Mouse (Mus musculus): ENCODE measurements around the gene Skap1. TPM values are rescaled to one million over a fixed set of nuclear protein-coding genes. Genes with fewer than 3 reads are reported as not detected.
"Not testable (repeated sequence)": the region's sequence is repeated elsewhere in the genome, so short reads cannot be mapped to it uniquely, and the experiment has no call there.

Skap1 gene
- polyA plus RNA-seq, 1 experiment = 3.0 TPM

DNA sequence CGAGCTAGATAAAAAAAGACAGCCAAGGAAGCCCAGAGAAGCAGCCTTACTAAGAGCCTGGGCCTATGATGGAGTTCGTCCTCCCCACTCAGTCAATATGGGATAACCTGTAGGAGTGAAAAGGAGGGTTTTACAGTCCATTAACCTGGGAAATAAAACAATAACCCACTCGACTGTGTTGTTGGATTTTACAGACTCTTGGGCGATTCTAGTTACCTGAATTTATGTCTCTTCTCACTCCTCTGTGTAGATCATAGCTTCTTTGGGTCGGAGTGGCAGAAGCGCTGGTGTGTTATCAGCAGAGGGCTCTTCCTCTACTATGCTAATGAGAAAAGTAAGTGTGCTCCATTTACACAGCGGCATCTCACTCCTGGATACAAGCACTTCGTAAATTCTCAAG is 239.4 kb downstream of the Skap1 start:
- no peak overlapping the region for H3K27ac ChIP-seq (ENCODE audit: insufficient read depth, low read depth, low read length)
- H3K4me1 ChIP-seq (ENCODE audit: control insufficient read depth, insufficient read depth, insufficient read length, low read length) = no peaks in the 10 kb centered on the region
- peaks cover 2% of the 10 kb centered on the region; the same call in 1 of the 2 replicates for H3K27me3 ChIP-seq (ENCODE audit: control insufficient read depth, insufficient read depth, low read length)
- H3K36me3 ChIP-seq (ENCODE audit: control insufficient read depth, insufficient read depth, low read length) = no peaks in the 10 kb centered on the region
- no peak for TF ChIP-seq CTCF (IDR thresholded peaks at IDR 0.05; ENCODE audit: extremely low read depth, insufficient read length, insufficient replicate concordance, low read depth, low read length)
- no peak for TF ChIP-seq POLR2A (IDR thresholded peaks at IDR 0.05; ENCODE audit: low read depth, low read length)
- H3K4me3 ChIP-seq (ENCODE audit: low read depth, low read length) = no peak overlapping the region
- WGBS = 65% methylated on average over 8 of the region's 8 CpGs

DNA sequence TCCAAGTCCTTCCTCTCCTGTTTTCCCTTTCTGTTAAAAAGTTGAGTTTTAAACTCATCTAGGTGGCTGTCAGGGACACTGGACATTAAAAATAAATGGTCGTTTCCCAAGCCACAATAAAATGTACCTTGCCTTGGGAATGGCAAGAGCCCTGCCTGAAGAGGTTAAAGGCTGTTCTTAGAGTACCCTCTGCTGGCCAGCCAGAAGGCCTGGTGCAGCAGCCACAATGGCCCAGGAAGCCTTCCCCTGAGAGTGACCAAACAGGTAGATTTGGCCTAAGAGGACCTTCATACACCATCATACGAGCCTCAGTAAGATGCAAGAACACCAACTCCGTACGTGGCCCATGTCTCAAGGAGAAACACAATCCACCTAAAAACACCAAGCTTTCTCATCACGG is 246.9 kb downstream of the Skap1 start:
- WGBS = 64% methylated on average over 5 of the region's 5 CpGs
- TF ChIP-seq CTCF (IDR thresholded peaks at IDR 0.05; ENCODE audit: extremely low read depth, insufficient read length, insufficient replicate concordance, low read depth, low read length) (no peak), POLR2A (IDR thresholded peaks at IDR 0.05; ENCODE audit: low read depth, low read length) (no peak)
- H3K27me3 ChIP-seq (ENCODE audit: control insufficient read depth, insufficient read depth, low read length) = no peaks in the 10 kb centered on the region
- H3K27ac ChIP-seq (ENCODE audit: insufficient read depth, low read depth, low read length) = no peak overlapping the region
- H3K36me3 ChIP-seq (ENCODE audit: control insufficient read depth, insufficient read depth, low read length) = no peaks in the 10 kb centered on the region
- no peak overlapping the region for H3K4me3 ChIP-seq (ENCODE audit: low read depth, low read length)
- H3K4me1 ChIP-seq (ENCODE audit: control insufficient read depth, insufficient read depth, insufficient read length, low read length) = no peaks in the 10 kb centered on the region

DNA sequence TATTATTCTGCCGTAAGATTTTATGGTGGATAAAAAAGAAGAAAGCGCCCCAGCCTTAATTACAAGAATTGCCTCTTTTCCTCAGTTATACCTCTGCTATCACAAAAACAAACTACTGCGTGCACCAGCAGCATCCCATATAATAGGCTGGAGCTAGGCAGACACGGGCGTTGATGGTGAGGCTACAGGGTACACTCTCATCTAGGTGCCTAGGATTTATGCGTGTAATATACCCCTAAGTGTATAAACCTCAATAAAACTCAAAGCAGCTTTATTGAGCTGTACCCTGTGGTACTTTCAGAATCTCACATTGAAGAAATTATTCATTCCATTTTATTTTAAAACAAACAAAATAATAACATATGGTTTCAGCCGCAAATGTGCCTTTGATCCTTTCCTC is 247.3 kb downstream of the Skap1 start:
- Histone ChIP-seq H3K27me3 (ENCODE audit: control insufficient read depth, insufficient read depth, low read length) (no peaks in the 10 kb centered on the region), H3K4me1 (ENCODE audit: control insufficient read depth, insufficient read depth, insufficient read length, low read length) (no peaks in the 10 kb centered on the region), H3K27ac (ENCODE audit: insufficient read depth, low read depth, low read length) (no peak overlapping the region), H3K36me3 (ENCODE audit: control insufficient read depth, insufficient read depth, low read length) (no peaks in the 10 kb centered on the region), H3K4me3 (ENCODE audit: low read depth, low read length) (no peak overlapping the region)
- WGBS = 90% methylated on average over 7 of the region's 7 CpGs
- TF ChIP-seq CTCF (IDR thresholded peaks at IDR 0.05; ENCODE audit: extremely low read depth, insufficient read length, insufficient replicate concordance, low read depth, low read length) (no peak), POLR2A (IDR thresholded peaks at IDR 0.05; ENCODE audit: low read depth, low read length) (no peak)

DNA sequence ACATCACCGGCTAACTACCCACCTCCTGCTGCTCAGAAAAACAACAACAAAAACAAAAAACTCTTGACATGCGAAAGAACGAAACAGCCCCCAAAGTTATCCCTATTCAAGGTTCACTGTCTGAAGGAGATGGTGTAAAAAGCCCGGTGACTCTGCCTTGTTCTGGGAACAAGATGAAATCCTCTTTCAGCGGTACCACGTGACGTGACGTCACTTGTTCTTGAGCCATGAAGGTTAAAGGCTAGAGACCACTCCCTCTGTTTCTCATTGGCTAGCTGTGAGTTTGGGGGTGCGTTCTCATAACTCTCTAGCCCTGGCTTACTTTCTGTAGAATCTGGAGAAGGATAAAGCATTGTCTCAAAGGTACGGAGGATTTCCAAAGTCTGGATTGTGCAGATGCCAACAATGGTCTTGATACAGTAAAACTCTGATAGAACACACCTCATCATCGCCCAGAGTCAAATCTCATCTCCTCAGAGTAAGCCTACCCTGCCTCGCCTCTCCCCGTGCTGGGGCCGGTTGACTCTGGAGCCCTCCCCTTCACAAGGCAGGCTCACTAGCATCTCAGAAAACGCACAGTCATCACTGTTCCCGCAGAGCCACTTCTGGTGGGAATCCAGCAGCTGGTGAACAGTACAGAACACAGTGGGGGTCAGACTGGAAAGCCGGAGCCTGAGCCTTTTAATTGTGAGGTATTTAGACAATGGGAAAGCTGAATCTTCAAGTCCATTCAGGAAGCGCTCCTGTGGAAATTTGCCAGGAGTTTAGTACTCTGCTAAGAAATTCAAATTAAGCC is 249.0 kb downstream of the Skap1 start:
- Histone ChIP-seq H3K27me3 (ENCODE audit: control insufficient read depth, insufficient read depth, low read length) (no peaks in the 10 kb centered on the region), H3K36me3 (ENCODE audit: control insufficient read depth, insufficient read depth, low read length) (no peaks in the 10 kb centered on the region), H3K27ac (ENCODE audit: insufficient read depth, low read depth, low read length) (no peak overlapping the region), H3K4me1 (ENCODE audit: control insufficient read depth, insufficient read depth, insufficient read length, low read length) (no peaks in the 10 kb centered on the region), H3K4me3 (ENCODE audit: low read depth, low read length) (no peak overlapping the region)
- 59% methylated on average over 18 of the region's 18 CpGs for WGBS
- TF ChIP-seq CTCF (IDR thresholded peaks at IDR 0.05; ENCODE audit: extremely low read depth, insufficient read length, insufficient replicate concordance, low read depth, low read length) = no peak
- no peak for TF ChIP-seq POLR2A (IDR thresholded peaks at IDR 0.05; ENCODE audit: low read depth, low read length)

DNA sequence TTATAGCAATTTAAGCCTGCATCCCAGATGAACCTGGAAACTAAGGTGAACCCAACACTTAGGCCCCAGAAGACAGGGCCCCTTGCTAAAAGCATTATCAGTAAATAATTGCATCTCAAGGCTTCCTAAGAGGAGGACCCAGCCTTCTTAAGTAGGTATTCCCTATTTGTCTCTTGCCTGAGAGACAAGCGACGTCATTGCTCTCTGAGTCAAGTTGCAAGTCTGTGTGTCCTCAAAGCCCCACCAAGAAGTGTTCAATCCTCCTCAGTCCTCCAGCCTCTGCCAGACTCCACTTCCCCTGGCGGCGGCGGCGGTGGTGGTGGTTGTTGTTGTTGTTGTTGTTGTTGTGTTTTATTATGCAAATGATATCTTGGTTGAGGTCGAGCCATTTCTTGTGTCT is 249.6 kb downstream of the Skap1 start:
- 75% methylated on average over 7 of the region's 7 CpGs for WGBS
- no peaks in the 10 kb centered on the region for H3K4me1 ChIP-seq (ENCODE audit: control insufficient read depth, insufficient read depth, insufficient read length, low read length)
- no peak overlapping the region for H3K27ac ChIP-seq (ENCODE audit: insufficient read depth, low read depth, low read length)
- TF ChIP-seq POLR2A (IDR thresholded peaks at IDR 0.05; ENCODE audit: low read depth, low read length) (no peak), CTCF (IDR thresholded peaks at IDR 0.05; ENCODE audit: extremely low read depth, insufficient read length, insufficient replicate concordance, low read depth, low read length) (no peak)
- no peaks in the 10 kb centered on the region for H3K27me3 ChIP-seq (ENCODE audit: control insufficient read depth, insufficient read depth, low read length)
- H3K4me3 ChIP-seq (ENCODE audit: low read depth, low read length) = no peak overlapping the region
- H3K36me3 ChIP-seq (ENCODE audit: control insufficient read depth, insufficient read depth, low read length) = no peaks in the 10 kb centered on the region

DNA sequence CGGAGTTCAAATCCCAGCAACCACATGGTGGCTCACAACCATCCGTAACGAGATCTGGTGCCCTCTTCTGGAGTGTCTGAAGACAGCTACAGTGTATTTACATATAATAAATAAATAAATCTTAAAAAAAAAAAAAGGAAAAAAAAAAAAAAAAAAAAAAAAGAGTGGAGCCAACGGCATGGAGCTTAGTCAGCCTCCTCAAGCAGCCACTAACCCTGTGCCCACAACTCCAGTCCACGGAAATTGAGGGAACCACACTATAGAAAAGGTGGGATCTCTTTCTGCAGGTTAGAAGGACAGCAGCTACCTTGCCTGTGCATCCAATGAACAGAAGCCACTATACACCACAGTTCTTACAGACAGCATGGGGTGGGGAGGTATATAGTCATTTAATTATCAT is 250.8 kb downstream of the Skap1 start:
- WGBS = 68% methylated on average over 5 of the region's 5 CpGs
- not testable (repeated sequence) for H3K4me3 ChIP-seq (ENCODE audit: low read depth, low read length); H3K27me3 ChIP-seq (ENCODE audit: control insufficient read depth, insufficient read depth, low read length); H3K27ac ChIP-seq (ENCODE audit: insufficient read depth, low read depth, low read length); H3K4me1 ChIP-seq (ENCODE audit: control insufficient read depth, insufficient read depth, insufficient read length, low read length); H3K36me3 ChIP-seq (ENCODE audit: control insufficient read depth, insufficient read depth, low read length)

DNA sequence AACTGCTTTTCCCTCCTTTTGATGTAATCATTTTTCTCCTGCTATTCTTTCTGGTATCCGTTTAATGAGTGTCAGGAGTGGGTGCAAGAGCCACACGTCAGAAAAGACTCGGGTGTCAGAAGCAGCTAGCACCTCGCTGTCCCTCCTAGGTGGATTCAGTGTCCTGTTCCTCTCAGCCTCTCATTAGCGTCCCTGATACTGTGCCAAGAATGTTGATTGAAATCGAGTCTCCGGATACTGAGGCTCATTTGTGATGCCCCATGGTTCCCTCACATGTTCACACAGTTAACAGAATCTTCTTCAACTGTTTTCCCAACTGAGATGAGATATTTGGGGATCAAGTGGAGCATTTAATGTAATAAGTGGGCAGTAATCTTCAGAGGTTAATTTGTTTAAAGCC is 254.2 kb downstream of the Skap1 start:
- WGBS = 63% methylated on average over 7 of the region's 7 CpGs
- no peak overlapping the region for H3K27ac ChIP-seq (ENCODE audit: insufficient read depth, low read depth, low read length)
- H3K27me3 ChIP-seq (ENCODE audit: control insufficient read depth, insufficient read depth, low read length) = no peaks in the 10 kb centered on the region; the same call in 1 of the 2 replicates
- no peaks in the 10 kb centered on the region for H3K4me1 ChIP-seq (ENCODE audit: control insufficient read depth, insufficient read depth, insufficient read length, low read length)
- no peaks in the 10 kb centered on the region for H3K36me3 ChIP-seq (ENCODE audit: control insufficient read depth, insufficient read depth, low read length)
- TF ChIP-seq CTCF (IDR thresholded peaks at IDR 0.05; ENCODE audit: extremely low read depth, insufficient read length, insufficient replicate concordance, low read depth, low read length) (no peak), POLR2A (IDR thresholded peaks at IDR 0.05; ENCODE audit: low read depth, low read length) (no peak)
- no peak overlapping the region for H3K4me3 ChIP-seq (ENCODE audit: low read depth, low read length)

All from small intestine, adult 2 months (tissue).